Mouse (Mus musculus) MEL (cell line): ENCODE measurements around the gene B430306N03Rik. TPM values are rescaled to one million over a fixed set of nuclear protein-coding genes. Genes with fewer than 3 reads are reported as not detected.

Source experiments
- DNase-seq: peaks from one replicate; pipeline ENCODE4 v3.0.0; 2011; ENCODE audit warnings: low read depth, low spot score
- H3K27ac ChIP-seq: 2 replicates; pipeline ENCODE4 v1.5.1; 2012; ENCODE audit warnings: low read depth, mild to moderate bottlenecking, control low read depth, low read length, moderate library complexity; ENCODE audit not compliant: control insufficient read depth
- H3K27me3 ChIP-seq, 2 experiments: fragments of 150-350 bp in 1 of 2; sonication (generic) in 1 of 2; 2 replicates each; pipeline ENCODE4 v1.6.1; 2012; ENCODE audit warnings: low read length in 2 of 2, mild to moderate bottlenecking in 2 of 2, improper control_type of control experiment in 1 of 2, moderate library complexity in 1 of 2; ENCODE audit not compliant: insufficient read depth in 2 of 2, control insufficient read depth in 1 of 2
- H3K36me3 ChIP-seq, 2 experiments: 2 replicates each; pipeline ENCODE4 v1.6.1; 2012 to 2014; ENCODE audit warnings: low read length in 2 of 2, improper control_type of control experiment in 1 of 2, inconsistent platforms in 1 of 2, mild to moderate bottlenecking in 1 of 2; ENCODE audit not compliant: insufficient read depth in 2 of 2, control insufficient read depth in 1 of 2
- H3K4me1 ChIP-seq, 2 experiments: fragments of 150-350 bp in 1 of 2; sonication (generic) in 1 of 2; 2 replicates each; pipeline ENCODE4 v1.6.1; 2012; ENCODE audit warnings: low read length in 2 of 2, improper control_type of control experiment in 1 of 2, mild to moderate bottlenecking in 1 of 2; ENCODE audit not compliant: insufficient read depth in 2 of 2, control insufficient read depth in 1 of 2
- H3K4me3 ChIP-seq, 2 experiments: fragments of 150-350 bp in 1 of 2; sonication (generic) in 1 of 2; 2 replicates each; pipeline ENCODE4 v1.5.1; 2012; ENCODE audit warnings: low read depth in 2 of 2, low read length in 2 of 2, mild to moderate bottlenecking in 2 of 2, moderate library complexity in 2 of 2, control low read depth in 1 of 2, improper control_type of control experiment in 1 of 2; ENCODE audit not compliant: control insufficient read depth in 1 of 2, insufficient read depth in 1 of 2
- H3K79me2 ChIP-seq: 2 replicates; pipeline ENCODE4 v1.6.1; 2012; ENCODE audit warnings: mild to moderate bottlenecking, low read length, moderate library complexity; ENCODE audit not compliant: control insufficient read depth, poor library complexity, insufficient read depth
- H3K9ac ChIP-seq: 2 replicates; pipeline ENCODE4 v1.6.1; 2012; ENCODE audit warnings: low read depth, mild to moderate bottlenecking, control low read depth, low read length, moderate library complexity; ENCODE audit not compliant: control insufficient read depth, poor library complexity, severe bottlenecking
- H3K9me3 ChIP-seq: fragments of 150-350 bp; sonication (generic); replicated peaks from 2 replicates; pipeline ENCODE4 v1.6.1; 2012; ENCODE audit warnings: mild to moderate bottlenecking, low read length, improper control_type of control experiment, moderate library complexity; ENCODE audit not compliant: insufficient read depth
- BHLHE40 ChIP-seq: IDR thresholded peaks from 2 replicates; pipeline ENCODE4 v1.6.1; 2012; ENCODE audit warnings: low read depth, mild to moderate bottlenecking, inconsistent platforms, low read length, improper control_type of control experiment, borderline replicate concordance
- CHD1 ChIP-seq: IDR thresholded peaks from 2 replicates; pipeline ENCODE4 v1.6.1; 2012; ENCODE audit warnings: low read depth, mild to moderate bottlenecking, inconsistent platforms, low read length, improper control_type of control experiment
- CHD2 ChIP-seq: IDR thresholded peaks from 2 replicates; pipeline ENCODE4 v1.6.1; 2011; ENCODE audit warnings: low read length, improper control_type of control experiment
- CTCF ChIP-seq, 3 experiments: IDR thresholded peaks in 2 of 3; conservative IDR thresholded peaks in 1 of 3; 2 replicates each; pipeline ENCODE4 v1.5.1; 2011 to 2012; ENCODE audit warnings: low read length in 3 of 3, low read depth in 2 of 3, mild to moderate bottlenecking in 2 of 3, improper control_type of control experiment in 1 of 3, inconsistent platforms in 1 of 3, mixed read lengths in 1 of 3, moderate library complexity in 1 of 3; ENCODE audit not compliant: control insufficient read depth in 1 of 3, insufficient read depth in 1 of 3, poor library complexity in 1 of 3, severe bottlenecking in 1 of 3
- ELF1 ChIP-seq: IDR thresholded peaks from 2 replicates; pipeline ENCODE4 v1.6.1; 2014; ENCODE audit warnings: low read depth, mild to moderate bottlenecking, inconsistent platforms, low read length, improper control_type of control experiment, moderate library complexity
- GABPA ChIP-seq: IDR thresholded peaks from 2 replicates; pipeline ENCODE4 v1.6.1; 2012; ENCODE audit warnings: low read depth, mild to moderate bottlenecking, inconsistent platforms, low read length, improper control_type of control experiment, moderate library complexity
- GATA1 ChIP-seq: IDR thresholded peaks from 2 replicates; pipeline ENCODE4 v1.6.1; 2011; ENCODE audit warnings: low read depth, low read length, improper control_type of control experiment
- HCFC1 ChIP-seq: IDR thresholded peaks from 2 replicates; pipeline ENCODE4 v1.6.1; 2012; ENCODE audit warnings: low read depth, mild to moderate bottlenecking, inconsistent platforms, low read length, improper control_type of control experiment, moderate library complexity
- KAT2A ChIP-seq: conservative IDR thresholded peaks from 2 replicates; pipeline ENCODE4 v1.6.1; 2012; ENCODE audit warnings: low read depth, low read length, improper control_type of control experiment, inconsistent platforms
- MAZ ChIP-seq: IDR thresholded peaks from 2 replicates; pipeline ENCODE4 v1.6.1; 2012; ENCODE audit warnings: low read depth, mild to moderate bottlenecking, inconsistent platforms, low read length, improper control_type of control experiment
- MYC ChIP-seq: IDR thresholded peaks from 2 replicates; pipeline ENCODE4 v1.6.1; 2011; ENCODE audit warnings: low read depth, mild to moderate bottlenecking, low read length, improper control_type of control experiment, moderate library complexity
- NELFE ChIP-seq: IDR thresholded peaks from 2 replicates; pipeline ENCODE4 v1.6.1; 2011; ENCODE audit warnings: low read depth, low read length, improper control_type of control experiment
- NRF1 ChIP-seq: IDR thresholded peaks from 2 replicates; pipeline ENCODE4 v1.6.1; 2014; ENCODE audit warnings: low read depth, mild to moderate bottlenecking, inconsistent platforms, low read length, improper control_type of control experiment, moderate library complexity; ENCODE audit not compliant: poor library complexity, insufficient read depth, severe bottlenecking
- POLR2A ChIP-seq, 2 experiments: IDR thresholded peaks; 2 replicates each; pipeline ENCODE4 v1.6.1; 2011 to 2012; ENCODE audit warnings: low read length in 2 of 2, mild to moderate bottlenecking in 2 of 2, control low read depth in 1 of 2, improper control_type of control experiment in 1 of 2, low read depth in 1 of 2, moderate library complexity in 1 of 2; ENCODE audit not compliant: control insufficient read depth in 1 of 2, insufficient read depth in 1 of 2, poor library complexity in 1 of 2
- POLR2AphosphoS2 ChIP-seq: IDR thresholded peaks from 2 replicates; pipeline ENCODE4 v1.6.1; 2011; ENCODE audit warnings: low read length, improper control_type of control experiment
- RAD21 ChIP-seq: IDR thresholded peaks from 2 replicates; pipeline ENCODE4 v1.6.1; 2011; ENCODE audit warnings: mild to moderate bottlenecking, low read depth, low read length, improper control_type of control experiment
- RCOR1 ChIP-seq: IDR thresholded peaks from 2 replicates; pipeline ENCODE4 v1.6.1; 2012; ENCODE audit warnings: low read depth, mild to moderate bottlenecking, inconsistent platforms, low read length, improper control_type of control experiment
- SIN3A ChIP-seq: IDR thresholded peaks from 2 replicates; pipeline ENCODE4 v1.6.1; 2012; ENCODE audit warnings: low read length, improper control_type of control experiment, inconsistent platforms
- SMC3 ChIP-seq: IDR thresholded peaks from 2 replicates; pipeline ENCODE4 v1.6.1; 2011; ENCODE audit warnings: low read depth, low read length, improper control_type of control experiment
- TBP ChIP-seq: IDR thresholded peaks from 2 replicates; pipeline ENCODE4 v1.8.0; 2011; ENCODE audit warnings: low read depth, low read length, improper control_type of control experiment
- TCF12 ChIP-seq: IDR thresholded peaks from 2 replicates; pipeline ENCODE4 v1.6.1; 2014; ENCODE audit warnings: low read depth, mild to moderate bottlenecking, inconsistent platforms, low read length, improper control_type of control experiment, moderate library complexity
- USF2 ChIP-seq, 2 experiments: IDR thresholded peaks; 2 replicates each; pipeline ENCODE4 v1.6.1; 2011 to 2012; ENCODE audit warnings: improper control_type of control experiment in 2 of 2, low read length in 2 of 2, borderline replicate concordance in 1 of 2, inconsistent platforms in 1 of 2, low read depth in 1 of 2, mild to moderate bottlenecking in 1 of 2; ENCODE audit not compliant: insufficient read depth in 1 of 2
- ZC3H11A ChIP-seq: IDR thresholded peaks from 2 replicates; pipeline ENCODE4 v1.6.1; 2012; ENCODE audit warnings: low read depth, mild to moderate bottlenecking, inconsistent platforms, low read length, improper control_type of control experiment
- ZKSCAN1 ChIP-seq: IDR thresholded peaks from 2 replicates; pipeline ENCODE4 v1.6.1; 2012; ENCODE audit warnings: low read depth, mild to moderate bottlenecking, inconsistent platforms, low read length, improper control_type of control experiment, moderate library complexity
- ZMIZ1 ChIP-seq: IDR thresholded peaks from 2 replicates; pipeline ENCODE4 v1.6.1; 2012; ENCODE audit warnings: low read depth, mild to moderate bottlenecking, inconsistent platforms, low read length, improper control_type of control experiment, moderate library complexity
- ZNF384 ChIP-seq: IDR thresholded peaks from 2 replicates; pipeline ENCODE4 v1.6.1; 2012; ENCODE audit warnings: low read depth, mild to moderate bottlenecking, inconsistent platforms, low read length, improper control_type of control experiment
- polyA plus RNA-seq, 2 experiments: library from polyadenylated mRNA; stranded (reverse) in 1 of 2; unstranded in 1 of 2; fragments of >175 nt in 1 of 2; fragments of >200 nt in 1 of 2; gene quantifications; 2 replicates each; pipeline versions ENCODE4 v1.2.1 to v1.2.4; 2012; ENCODE audit warnings: low replicate concordance in 2 of 2, low read depth in 1 of 2; ENCODE audit not compliant: insufficient read length in 2 of 2, insufficient read depth in 1 of 2, missing spikeins in 1 of 2
- total RNA-seq: library from RNA; depleted of rRNA; stranded (reverse); fragments of 300-350 nt; gene quantifications from 2 replicates; pipeline ENCODE4 v1.2.3, GENCODE M21; 2012

The B430306N03Rik gene
- total and polyA plus RNA-seq, 3 experiments = 0.19 to 0.68 TPM; not detected in 1

- TF ChIP-seq ZMIZ1 = no peak
- no peak for TF ChIP-seq MAZ
- no peak for TF ChIP-seq SIN3A
- TF ChIP-seq CHD2 = no peak
- TF ChIP-seq RCOR1 = no peak
- no peak for TF ChIP-seq POLR2A (IDR thresholded peaks at IDR 0.05; ENCODE audit: control insufficient read depth in 1 of 2, insufficient read depth in 1 of 2, low read depth in 1 of 2, low read length in 2 of 2, poor library complexity in 1 of 2)
- TF ChIP-seq TBP = no peak
- no peak for TF ChIP-seq USF2 (IDR thresholded peaks at IDR 0.05; ENCODE audit: borderline replicate concordance in 1 of 2, insufficient read depth in 1 of 2, low read depth in 1 of 2, low read length in 2 of 2)
- no peak for TF ChIP-seq BHLHE40
- TF ChIP-seq KAT2A = no peak
- TF ChIP-seq HCFC1 = no peak
- peak; percentile 46 for TF ChIP-seq RAD21
- TF ChIP-seq TCF12 = no peak
- no peak for TF ChIP-seq MYC
- no peak for TF ChIP-seq ZKSCAN1
- TF ChIP-seq SMC3 = peak; percentile 47
- TF ChIP-seq CTCF (IDR thresholded peaks at IDR 0.05 in 2 of 3, conservative IDR thresholded peaks at IDR 0.05 in 1 of 3; ENCODE audit: control insufficient read depth in 1 of 3, insufficient read depth in 1 of 3, low read depth in 2 of 3, low read length in 3 of 3, poor library complexity in 1 of 3, severe bottlenecking in 1 of 3) = peak; percentile 41 to 57 (median 52)
- TF ChIP-seq NELFE = no peak
- TF ChIP-seq GABPA = no peak
- TF ChIP-seq NRF1 = no peak
- no peak for TF ChIP-seq ELF1
- no peak for TF ChIP-seq ZNF384
- TF ChIP-seq ZC3H11A = peak; percentile 25
- no peak for TF ChIP-seq CHD1
- TF ChIP-seq POLR2AphosphoS2 = no peak
- no peak for TF ChIP-seq GATA1
- Histone ChIP-seq H3K27me3 (no peaks in the 10 kb centered on the region), H3K4me3 (no peak overlapping the region), H3K36me3 (no peaks in the 10 kb centered on the region; a peak in 1 of 4 replicates), H3K9ac (no peak overlapping the region), H3K79me2 (no peaks in the 10 kb centered on the region), H3K4me1 (no peaks in the 10 kb centered on the region), H3K9me3 (no peaks in the 10 kb centered on the region), H3K27ac (no peak overlapping the region)
- peak; percentile 50 for DNase-seq
Observed at GRCm38 (mm10) chr17:48286765-48287164, 29.2 kb upstream of the B430306N03Rik start.
